Mouse (Mus musculus) liver, adult 2 months (tissue): ENCODE data around the gene Ccdc65.

ENCODE experiments used
- CTCF ChIP-seq: fragments of 200-500 bp; IDR thresholded peaks from 2 replicates; pipeline ENCODE4 v1.5.1; 2011; ENCODE audit warnings: low read depth, low read length, control low read depth
- POLR2A ChIP-seq: fragments of 200-500 bp; IDR thresholded peaks from 2 replicates; pipeline ENCODE4 v1.6.1; 2011; ENCODE audit warnings: low read length, control low read depth; ENCODE audit not compliant: insufficient read depth; ENCODE audit errors: extremely low read depth

DNA sequence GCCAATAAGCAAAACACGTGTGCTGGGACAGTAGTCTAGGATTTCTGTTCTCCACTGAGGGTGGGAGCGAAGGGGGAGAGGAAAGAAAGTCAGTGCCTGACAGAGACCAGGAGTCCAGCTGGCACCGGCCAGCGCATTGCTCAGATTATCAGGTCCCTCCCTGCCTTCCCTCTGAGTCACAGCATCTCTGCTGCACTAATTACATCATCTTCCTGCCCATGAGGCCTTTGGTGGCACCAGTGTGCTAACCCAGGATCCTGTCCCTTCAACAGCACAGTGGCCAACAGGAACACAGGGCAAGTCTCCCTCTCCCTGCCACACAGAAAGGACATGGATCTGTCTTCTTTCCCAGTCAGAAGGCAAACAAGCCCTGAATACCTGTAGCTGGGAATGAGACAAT lies 35.4 kb upstream of the Ccdc65 start:
- TF ChIP-seq CTCF = no peak
- TF ChIP-seq POLR2A = no peak
